Mouse (Mus musculus) NIH3T3 (cell line): Measurements from ENCODE around the gene Epha1.

Experiments
- DNase-seq: peaks from one replicate; pipeline ENCODE4 v3.0.0-alpha.2; 2012; ENCODE audit warnings: low read depth

Epha1 gene

DNA sequence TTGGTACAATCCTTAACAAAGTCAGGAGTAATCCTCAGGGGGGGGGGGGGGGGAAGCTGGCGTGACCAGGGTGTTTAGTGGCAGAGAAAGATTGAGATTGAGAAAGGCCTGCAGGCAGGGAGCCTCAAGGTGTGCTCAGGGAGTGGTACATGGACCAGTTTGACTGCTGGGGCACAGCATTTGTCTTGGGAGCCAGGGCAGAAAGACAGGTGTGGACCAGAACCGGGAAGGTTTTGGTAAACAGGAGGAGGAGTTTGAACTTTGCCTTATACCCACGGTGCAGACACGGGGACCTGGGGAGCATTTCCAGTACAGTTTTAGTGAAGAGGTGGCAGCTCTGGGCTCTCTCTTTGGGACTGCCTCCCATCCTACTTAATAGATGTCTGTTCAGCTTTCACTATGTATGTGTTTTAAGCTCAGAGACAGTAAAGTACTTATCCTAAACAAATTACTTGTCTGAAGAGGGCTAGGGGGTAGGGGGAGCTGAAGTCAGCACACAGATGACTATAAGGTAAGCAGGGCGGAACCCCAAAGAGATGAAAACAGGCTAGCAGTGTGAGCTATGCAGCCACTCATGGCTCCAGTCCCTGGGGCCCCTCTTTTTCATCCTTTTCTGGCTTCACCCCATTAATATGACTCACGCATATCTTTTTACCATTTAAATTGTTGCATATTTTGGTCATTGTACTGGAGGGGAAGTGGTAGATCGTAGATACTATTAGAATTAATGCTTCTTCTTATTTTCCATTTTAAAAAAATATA lies 782 bp upstream of the Epha1 start:
- DNase-seq = peak; percentile 77

DNA sequence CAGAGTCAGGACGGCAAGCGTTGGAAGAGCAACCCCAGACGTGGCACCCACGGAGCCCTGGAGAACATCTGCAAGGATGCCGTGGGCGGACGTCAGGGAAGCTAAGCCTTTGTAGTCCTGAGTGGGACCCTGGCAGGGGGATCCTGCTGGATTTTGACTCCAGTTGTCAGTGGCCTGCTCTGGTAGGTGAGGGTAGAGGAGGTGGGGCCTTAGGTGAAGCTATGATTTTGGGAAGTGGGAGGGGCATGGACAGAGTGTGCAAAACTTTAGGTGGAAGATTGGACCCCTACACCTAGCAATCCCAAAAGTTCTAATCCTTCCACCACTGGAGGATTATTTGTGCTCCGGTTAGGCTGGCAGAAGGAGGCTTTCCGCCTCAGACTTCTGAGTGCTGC lies 650 bp downstream of the Epha1 start:
- DNase-seq = no peak

- no peak for DNase-seq
Measured at GRCm38 (mm10) chr6:42372001-42372400, 1.1 kb downstream of the Epha1 start.

DNA sequence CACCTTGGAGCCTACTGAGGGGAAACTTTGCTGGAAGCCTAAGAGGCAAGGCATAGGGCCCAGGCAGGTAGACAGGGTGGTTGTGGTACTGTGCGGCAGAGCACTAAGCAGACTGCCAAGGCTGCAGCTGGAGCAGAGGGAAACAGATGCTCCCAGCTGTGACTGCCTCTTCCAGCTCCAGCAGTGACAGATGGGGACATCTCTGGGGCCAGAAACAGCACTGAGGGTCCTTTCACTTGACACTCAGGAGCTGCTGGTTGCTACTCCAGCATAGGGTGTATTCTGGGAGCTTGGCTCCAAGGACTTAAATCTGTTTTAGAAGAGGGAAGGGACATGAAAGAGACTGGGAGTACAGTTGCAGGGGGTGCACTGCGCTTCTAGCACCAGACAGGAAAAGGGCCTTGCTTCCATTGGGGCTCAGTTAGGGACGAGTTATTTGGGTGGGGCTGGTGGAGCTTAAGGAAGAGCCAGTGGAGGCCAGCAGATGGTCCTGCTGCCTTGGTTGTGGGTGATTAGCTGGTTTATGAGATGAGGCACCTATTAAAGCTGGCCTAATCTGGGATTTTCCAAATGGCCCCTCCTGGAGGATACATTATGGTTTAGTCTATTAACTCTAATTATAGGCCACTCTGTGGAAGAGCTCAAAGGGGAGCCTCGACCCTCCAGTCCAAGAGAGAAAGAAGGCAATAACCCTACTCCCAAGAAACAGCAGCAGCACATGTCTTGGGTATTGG lies 2.3 kb downstream of the Epha1 start:
- DNase-seq = no peak

DNA sequence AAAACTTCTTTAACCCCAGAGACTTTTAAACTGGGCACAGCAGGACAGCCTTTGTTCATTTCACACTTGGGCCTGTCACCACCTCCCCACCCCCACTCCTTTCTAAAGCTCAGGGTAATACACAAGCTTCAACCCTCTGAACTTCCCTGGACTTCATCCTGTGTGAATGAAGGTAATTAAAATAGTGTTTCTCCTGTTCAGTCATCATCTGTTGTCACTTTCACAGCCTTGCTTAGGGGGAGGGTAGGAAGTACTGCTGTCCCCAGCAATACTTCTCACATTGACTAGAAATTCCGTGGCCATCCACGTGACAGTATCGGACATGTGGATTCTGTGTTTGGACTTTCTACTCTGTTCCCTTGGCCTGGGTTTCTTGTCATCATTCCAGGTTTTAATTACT lies 3.2 kb downstream of the Epha1 start:
- no peak for DNase-seq

- DNase-seq = no peak
Measured at GRCm38 (mm10) chr6:42365215-42365614, 7.9 kb downstream of the Epha1 start.

DNA sequence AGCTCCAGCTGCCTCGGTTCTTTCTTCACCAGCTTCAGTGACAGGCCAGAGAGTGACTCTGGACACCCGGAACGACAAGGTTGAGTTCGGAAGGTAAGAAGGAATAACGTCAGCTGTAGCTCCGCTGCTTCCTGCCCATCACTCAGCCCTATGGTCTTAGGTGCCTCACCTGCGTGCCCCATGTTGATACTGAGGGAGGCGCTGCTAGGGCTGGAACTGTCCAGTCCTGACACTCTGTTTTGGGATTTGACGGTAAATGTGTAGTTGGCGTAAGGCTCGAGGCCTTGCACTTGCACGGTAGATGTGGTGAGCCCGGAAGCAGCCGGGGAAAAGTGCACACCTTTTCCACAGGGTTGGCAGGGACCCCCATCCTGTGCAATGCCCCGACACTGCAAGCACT lies 8.5 kb downstream of the Epha1 start:
- no peak for DNase-seq

DNA sequence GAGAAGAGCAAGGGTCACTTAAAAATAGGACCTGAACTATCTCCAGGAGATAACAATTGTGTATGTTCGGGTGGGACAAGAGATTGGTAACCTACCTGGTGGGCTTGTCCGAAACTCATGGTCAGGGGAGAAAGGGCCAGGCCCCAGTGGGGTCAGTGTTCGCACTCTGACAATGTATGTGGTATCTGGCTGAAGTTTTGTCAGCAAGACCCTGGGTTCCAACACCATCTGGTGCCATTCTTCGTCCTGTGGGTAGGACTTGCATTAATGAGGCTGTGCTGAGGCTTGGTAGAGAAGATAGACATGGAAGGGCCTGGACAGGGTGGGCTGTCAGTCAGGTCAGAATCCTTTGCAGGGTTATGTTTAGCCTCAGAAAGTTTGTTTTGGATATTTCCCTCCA lies 9.0 kb downstream of the Epha1 start:
- DNase-seq = no peak

- DNase-seq = no peak
Measured at GRCm38 (mm10) chr6:42362974-42363373, 10.1 kb downstream of the Epha1 start.

- DNase-seq = no peak
Measured at GRCm38 (mm10) chr6:42362497-42362896, 10.6 kb downstream of the Epha1 start.

DNA sequence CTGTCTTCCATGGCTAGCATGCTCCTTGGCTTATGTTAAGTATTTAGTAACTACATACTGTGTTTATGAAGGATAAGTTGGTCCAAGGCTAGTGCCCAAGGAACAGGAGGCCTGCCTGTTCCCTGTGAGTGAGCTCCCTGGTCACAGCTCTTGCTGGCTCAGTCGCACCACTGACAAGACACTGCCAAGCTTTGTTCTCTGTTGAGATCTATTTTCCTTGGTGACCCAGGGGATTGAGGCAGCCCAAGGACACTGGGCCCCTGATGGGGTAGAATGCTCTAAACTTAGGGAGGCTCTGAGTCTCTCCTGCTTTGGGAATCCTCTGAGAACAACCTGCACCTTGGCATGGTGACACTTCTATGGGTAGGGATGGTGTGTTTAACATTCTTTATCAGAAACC lies 11.0 kb downstream of the Epha1 start:
- DNase-seq = peak; percentile 40

DNA sequence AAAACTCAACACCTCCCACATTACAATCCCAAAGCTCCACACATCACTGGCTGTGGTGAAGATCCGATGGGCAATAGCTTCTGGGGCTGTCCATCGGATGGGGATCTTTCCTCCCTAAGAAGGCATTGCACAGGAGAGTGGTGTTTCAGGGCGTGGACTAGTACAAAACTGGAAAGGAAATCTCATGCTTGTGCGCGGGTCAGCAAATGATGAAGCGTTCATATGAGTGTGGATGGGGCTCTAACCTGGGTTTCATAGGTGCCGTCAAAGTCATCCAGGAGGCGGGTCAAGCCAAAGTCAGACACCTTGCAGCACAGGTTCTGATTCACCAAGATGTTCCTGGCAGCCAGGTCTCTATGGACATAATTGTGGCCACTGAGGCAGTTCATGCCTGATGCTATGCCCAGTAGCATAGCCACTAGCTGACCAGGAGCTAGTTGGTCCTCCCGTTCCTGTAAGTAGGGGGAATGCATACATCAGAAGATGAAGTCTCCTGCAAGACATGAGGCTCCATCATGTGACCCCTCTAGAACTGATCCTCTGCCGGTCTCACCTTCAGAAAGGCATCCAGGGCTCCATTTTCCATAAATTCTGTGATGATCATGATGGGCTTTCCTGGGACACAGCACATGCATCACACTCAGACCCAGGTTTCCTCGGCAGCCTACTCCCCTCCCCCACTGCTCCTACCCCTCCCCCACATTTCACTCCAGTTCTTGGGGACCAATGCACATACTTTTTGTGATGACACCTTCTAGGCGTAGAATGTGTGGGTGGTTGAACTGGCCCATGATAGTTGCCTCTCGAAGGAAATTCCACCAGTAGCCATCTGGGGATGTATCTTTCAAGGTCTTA lies 11.8 kb downstream of the Epha1 start:
- peak; percentile 36 for DNase-seq

- DNase-seq = peak; percentile 46
Measured at GRCm38 (mm10) chr6:42360231-42360840, 12.7 kb downstream of the Epha1 start.

DNA sequence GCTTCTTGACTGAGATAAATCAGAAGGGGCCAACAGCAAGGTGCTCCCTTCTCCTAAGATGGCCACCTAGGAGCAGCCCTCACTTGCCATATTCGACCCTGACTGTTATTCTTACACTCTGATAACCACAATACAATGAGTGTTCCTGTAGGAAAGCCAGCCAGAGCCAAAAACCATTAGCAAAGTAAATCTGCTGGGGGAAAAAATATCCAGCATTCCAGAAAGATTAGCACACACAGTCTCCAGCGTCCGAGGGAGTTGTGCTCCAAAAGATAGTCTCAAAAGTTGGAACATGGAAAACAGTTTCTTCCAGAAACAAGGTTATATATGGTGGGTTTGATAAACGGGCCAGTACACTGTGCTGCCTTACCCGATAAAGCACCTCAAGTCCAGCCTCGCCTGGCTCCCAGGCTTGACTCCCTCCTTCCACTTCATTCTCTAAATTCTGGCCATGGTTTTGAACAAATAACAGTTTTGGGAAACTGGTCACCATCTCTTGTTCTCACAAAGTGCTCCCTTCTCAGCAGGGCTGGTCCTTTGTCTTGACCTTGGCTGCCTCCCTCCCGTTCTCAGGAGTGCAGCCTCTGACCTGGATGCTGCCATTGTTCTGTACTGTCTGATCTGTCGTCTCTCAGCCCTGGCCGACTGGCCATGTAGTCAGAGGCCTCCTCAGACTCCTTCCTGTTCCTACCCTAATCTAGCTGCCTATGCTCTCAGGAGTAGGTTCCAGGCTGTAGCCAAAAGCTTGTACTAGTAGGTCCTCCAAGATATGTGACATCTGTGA lies 13.5 kb downstream of the Epha1 start:
- peak; percentile 80 for DNase-seq

DNA sequence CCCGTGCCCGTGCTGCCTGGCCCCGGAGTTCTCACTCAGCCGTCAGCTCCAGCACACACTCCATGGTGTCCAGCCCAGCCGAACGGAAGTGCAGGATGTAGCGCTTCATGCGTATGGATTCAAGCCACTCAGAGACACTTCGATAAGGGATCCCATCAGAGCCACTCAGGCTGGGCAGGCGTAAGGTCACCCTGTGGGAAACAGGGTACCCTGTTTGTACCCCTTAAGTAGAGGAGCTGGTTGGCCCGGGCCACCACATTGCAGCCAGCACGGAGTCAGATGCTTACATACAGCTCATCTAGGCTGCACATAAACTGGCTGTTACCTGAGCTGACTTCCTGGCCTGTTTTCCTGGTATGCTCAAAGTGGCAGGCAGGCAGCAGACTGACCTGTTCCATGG lies 14.2 kb downstream of the Epha1 start:
- no peak for DNase-seq

- DNase-seq = no peak
Measured at GRCm38 (mm10) chr6:42357901-42358300, 15.2 kb downstream of the Epha1 start.

- DNase-seq = no peak
Measured at GRCm38 (mm10) chr6:42356913-42357312, 16.2 kb downstream of the Epha1 start.

DNA sequence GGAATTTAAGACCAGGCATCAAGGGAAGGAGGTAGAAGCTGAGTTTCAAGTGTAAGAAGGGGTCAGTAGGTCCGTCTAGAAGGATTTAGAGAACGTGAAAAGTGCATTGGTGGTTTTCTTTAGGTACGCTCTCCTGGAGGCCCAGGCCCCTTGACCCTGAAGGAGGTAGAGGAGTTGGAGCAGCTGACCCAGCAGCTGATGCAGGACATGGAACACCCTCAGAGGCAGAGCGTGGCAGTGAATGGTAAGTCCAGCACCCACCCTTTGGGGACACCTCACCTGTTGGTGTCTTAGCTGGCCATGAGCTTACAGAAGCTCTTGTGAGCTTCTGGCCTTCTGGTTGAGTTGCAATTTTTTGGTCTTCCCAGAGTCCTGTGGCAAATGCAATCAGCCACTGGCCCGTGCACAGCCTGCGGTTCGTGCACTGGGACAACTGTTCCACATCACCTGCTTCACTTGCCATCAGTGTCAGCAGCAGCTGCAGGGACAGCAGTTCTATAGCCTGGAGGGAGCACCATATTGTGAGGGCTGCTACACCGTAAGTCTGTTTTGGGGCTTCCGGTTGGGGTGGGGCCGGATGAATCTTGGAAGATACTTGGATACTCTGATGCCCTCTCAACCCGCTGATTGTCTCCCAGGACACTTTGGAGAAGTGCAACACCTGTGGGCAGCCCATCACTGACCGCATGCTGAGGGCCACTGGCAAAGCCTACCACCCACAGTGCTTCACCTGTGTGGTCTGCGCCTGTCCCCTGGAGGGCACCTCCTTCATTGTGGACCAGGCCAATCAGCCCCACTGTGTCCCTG lies 17.1 kb downstream of the Epha1 start:
- no peak for DNase-seq

GRCm38 (mm10) chr6:42355366-42355765 lies 17.7 kb downstream of the Epha1 start:
- DNase-seq = no peak
